Mouse (Mus musculus) kidney, embryonic 16.5 days (tissue): ENCODE measurements around the gene Ssh3. TPM values are rescaled to one million over a fixed set of nuclear protein-coding genes. Genes with fewer than 3 reads are reported as not detected.

Experiments
- ATAC-seq: fragments of 200-750 bp; cut with Nextera tagmentation; 2 replicates; pipeline ENCODE4 v1.8.0; 2017; ENCODE audit warnings: moderate TSS enrichment; ENCODE audit not compliant: low FRiP score, low TSS enrichment
- H3K27ac ChIP-seq: fragments of 300-500 bp; sonication (generic); 2 replicates; pipeline ENCODE4 v1.5.1; 2014; ENCODE audit warnings: low read length
- H3K27me3 ChIP-seq: fragments of 300-500 bp; sonication (generic); 2 replicates; pipeline ENCODE4 v1.6.1; 2014; ENCODE audit warnings: low read length, control low read depth, mixed read lengths; ENCODE audit not compliant: insufficient read depth
- H3K36me3 ChIP-seq: fragments of 300-500 bp; sonication (generic); 2 replicates; pipeline ENCODE4 v1.6.1; 2014; ENCODE audit warnings: low read length, control low read depth, mixed read lengths; ENCODE audit not compliant: insufficient read depth
- H3K4me1 ChIP-seq: fragments of 300-500 bp; sonication (generic); 2 replicates; pipeline ENCODE4 v1.6.1; 2014; ENCODE audit warnings: low read length, control low read depth, mixed read lengths; ENCODE audit not compliant: insufficient read depth
- H3K4me2 ChIP-seq: fragments of 300-500 bp; sonication (generic); replicated peaks from 2 replicates; pipeline ENCODE4 v1.6.1; 2014; ENCODE audit warnings: low read depth, low read length
- H3K4me3 ChIP-seq: fragments of 300-500 bp; sonication (generic); 2 replicates; pipeline ENCODE4 v1.5.1; 2014; ENCODE audit warnings: mild to moderate bottlenecking, low read length
- H3K9ac ChIP-seq: fragments of 300-500 bp; sonication (generic); replicated peaks from 2 replicates; pipeline ENCODE4 v1.6.1; 2014; ENCODE audit warnings: low read length
- H3K9me3 ChIP-seq: fragments of 300-500 bp; sonication (generic); 2 replicates; pipeline ENCODE4 v1.6.1; 2016; ENCODE audit warnings: low read length, control low read depth
- WGBS: fragments of 180-500 bp; shearing (Covaris S2); extraction: QIAGEN DNeasy Blood & Tissue Kit; methylation state at CpG from one replicate; pipeline ENCODE4 v1.1.7; 2014; 5-methylcytosine and 5-hydroxymethylcytosine counted together
- polyA plus RNA-seq: library from polyadenylated mRNA; unstranded; fragments of >200 nt; fragmentation: Nextera tagmentation; extraction: Ambion mirVana; gene quantifications from 2 replicates; pipeline ENCODE4 v1.2.1, GENCODE M21; 2015

The Ssh3 gene
- 22.9 and 24.3 TPM in 2 replicates for polyA plus RNA-seq

GRCm38 (mm10) chr19:4268566-4269361 is at the start of gene Ssh3:
TSS of gene Ssh3 (minus strand) at chr19:4269180.
- Histone ChIP-seq H3K27ac (no peak within 1 kb of the TSS), H3K36me3 (no peaks in the 10 kb centered on the region; the same call in 1 of the 2 replicates), H3K9me3 (no peaks in the 10 kb centered on the region), H3K4me1 (peaks cover 7% of the 10 kb centered on the region; the same call in 1 of the 2 replicates), H3K9ac (peak within 1 kb of the TSS; percentile 59), H3K4me3 (peak within 1 kb of the TSS; percentile 53), H3K27me3 (no peaks in the 10 kb centered on the region), H3K4me2 (peak within 1 kb of the TSS; percentile 54)
- 7% methylated on average over 46 of the region's 46 CpGs for WGBS
- ATAC-seq, result peak; percentile 97

- H3K9me3 ChIP-seq, result no peaks in the 10 kb centered on the region
- H3K27me3 ChIP-seq, result no peaks in the 10 kb centered on the region
- 92% methylated on average over 3 of the region's 3 CpGs for WGBS
- peaks cover 3% of the 10 kb centered on the region; the same call in 1 of the 2 replicates for H3K4me1 ChIP-seq
- no peak overlapping the region for H3K27ac ChIP-seq
- no peak overlapping the region for H3K4me2 ChIP-seq
- H3K36me3 ChIP-seq, result peaks cover 62% of the 10 kb centered on the region
- no peak for ATAC-seq
- H3K4me3 ChIP-seq, result no peak overlapping the region
- H3K9ac ChIP-seq, result no peak overlapping the region
These were observed 48.2 kb upstream of the Ssh3 start for GRCm38 (mm10) chr19:4317181-4317580.

- H3K9me3 ChIP-seq, result no peaks in the 10 kb centered on the region
- H3K4me2 ChIP-seq, result no peak overlapping the region
- 71% methylated on average over 6 of the region's 6 CpGs for WGBS
- 0 out of 2 replicates have a peak overlapping the region, but pooled peaks have one; percentile 10 for H3K27ac ChIP-seq
- peaks cover 3% of the 10 kb centered on the region; the same call in 1 of the 2 replicates for H3K4me1 ChIP-seq
- ATAC-seq, result no peak
- peaks cover 44% of the 10 kb centered on the region for H3K36me3 ChIP-seq
- H3K9ac ChIP-seq, result no peak overlapping the region
- H3K27me3 ChIP-seq, result no peaks in the 10 kb centered on the region
- no peak overlapping the region for H3K4me3 ChIP-seq
These were observed 46.4 kb upstream of the Ssh3 start for GRCm38 (mm10) chr19:4315223-4315944.

GRCm38 (mm10) chr19:4309776-4310185 is 40.8 kb upstream of the Ssh3 start:
- Histone ChIP-seq H3K4me2 (no peak overlapping the region), H3K9me3 (no peaks in the 10 kb centered on the region), H3K27me3 (no peaks in the 10 kb centered on the region), H3K4me3 (no peak overlapping the region), H3K4me1 (peaks cover 10% of the 10 kb centered on the region), H3K36me3 (peaks cover 5% of the 10 kb centered on the region), H3K9ac (no peak overlapping the region), H3K27ac (no peak overlapping the region)
- no peak; the same call in 1 of the 2 replicates for ATAC-seq

- 86% methylated on average over 4 of the region's 4 CpGs for WGBS
- peaks cover 15% of the 10 kb centered on the region for H3K4me1 ChIP-seq
- no peaks in the 10 kb centered on the region for H3K9me3 ChIP-seq
- peaks cover 5% of the 10 kb centered on the region for H3K36me3 ChIP-seq
- no peak overlapping the region for H3K27ac ChIP-seq
- H3K4me3 ChIP-seq, result no peak overlapping the region
- no peaks in the 10 kb centered on the region for H3K27me3 ChIP-seq
- no peak overlapping the region for H3K9ac ChIP-seq
- H3K4me2 ChIP-seq, result no peak overlapping the region
- no peak for ATAC-seq
These were observed 40.3 kb upstream of the Ssh3 start for GRCm38 (mm10) chr19:4309302-4309701.

- Histone ChIP-seq H3K4me2 (peak within 1 kb of the TSS; percentile 77), H3K9ac (peak within 1 kb of the TSS; percentile 97), H3K4me1 (peaks cover 46% of the 10 kb centered on the region), H3K27ac (peak within 1 kb of the TSS; percentile 85), H3K27me3 (no peaks in the 10 kb centered on the region), H3K36me3 (no peaks in the 10 kb centered on the region), H3K9me3 (no peaks in the 10 kb centered on the region), H3K4me3 (peak within 1 kb of the TSS; percentile 98)
- 0% methylated on average over 14 of the region's 46 CpGs for WGBS
- peak; percentile 82 for ATAC-seq
These were observed 37.2 kb upstream of the Ssh3 start, which contains the start of gene Grk2 for GRCm38 (mm10) chr19:4306190-4306577. TSS of gene Grk2 (minus strand) at chr19:4306222.

- peak overlapping the region; percentile 98 for H3K4me3 ChIP-seq
- H3K27me3 ChIP-seq, result no peaks in the 10 kb centered on the region
- H3K36me3 ChIP-seq, result no peaks in the 10 kb centered on the region
- H3K27ac ChIP-seq, result peak overlapping the region; percentile 85
- no peaks in the 10 kb centered on the region for H3K9me3 ChIP-seq
- peaks cover 51% of the 10 kb centered on the region for H3K4me1 ChIP-seq
- H3K9ac ChIP-seq, result peak overlapping the region; percentile 97
- peak overlapping the region; percentile 77 for H3K4me2 ChIP-seq
- under 1% methylated on average over 53 of the region's 68 CpGs for WGBS
- ATAC-seq, result peak; percentile 50
These were observed 36.7 kb upstream of the Ssh3 start for GRCm38 (mm10) chr19:4305491-4306189.

- no peaks in the 10 kb centered on the region for H3K9me3 ChIP-seq
- no peaks in the 10 kb centered on the region for H3K27me3 ChIP-seq
- ATAC-seq, result no peak
- peak overlapping the region; percentile 97 for H3K9ac ChIP-seq
- H3K4me3 ChIP-seq, result peak overlapping the region; percentile 98
- H3K4me1 ChIP-seq, result peaks cover 57% of the 10 kb centered on the region
- no peaks in the 10 kb centered on the region for H3K36me3 ChIP-seq
- WGBS, result 44% methylated on average over 4 of the region's 4 CpGs
- H3K27ac ChIP-seq, result peak overlapping the region; percentile 43
- peak overlapping the region; percentile 77 for H3K4me2 ChIP-seq
These were observed 35.9 kb upstream of the Ssh3 start for GRCm38 (mm10) chr19:4304871-4305321.

GRCm38 (mm10) chr19:4304251-4304821 is 35.4 kb upstream of the Ssh3 start:
- Histone ChIP-seq H3K9me3 (no peaks in the 10 kb centered on the region), H3K4me1 (peaks cover 63% of the 10 kb centered on the region), H3K4me3 (peak overlapping the region; percentile 98), H3K27me3 (no peaks in the 10 kb centered on the region), H3K36me3 (no peaks in the 10 kb centered on the region), H3K4me2 (peak overlapping the region; percentile 77), H3K9ac (peak overlapping the region; percentile 97), H3K27ac (peak overlapping the region; percentile 43)
- no peak for ATAC-seq
- WGBS, result 68% methylated on average over 5 of the region's 5 CpGs
